Mouse (Mus musculus) small intestine, adult 2 months (tissue): ENCODE measurements at regions not wholly inside any gene's neighbourhood (a gene's known extent, or its start where the extent isn't known, plus 50 kb on each side); places are given as distances from the start of the nearest gene placed in this dataset.

ENCODE experiments used
- CTCF ChIP-seq: fragments of 200-500 bp; IDR thresholded peaks from 2 replicates; pipeline ENCODE4 v1.5.1; 2012; ENCODE audit warnings: low read depth, mild to moderate bottlenecking, control low read depth, inconsistent platforms, low read length, moderate library complexity, mixed read lengths; ENCODE audit not compliant: insufficient replicate concordance, insufficient read length; ENCODE audit errors: extremely low read depth
- POLR2A ChIP-seq: fragments of 200-500 bp; IDR thresholded peaks from 2 replicates; pipeline ENCODE4 v1.6.1; 2012; ENCODE audit warnings: low read depth, mild to moderate bottlenecking, control low read depth, inconsistent platforms, low read length, moderate library complexity

DNA sequence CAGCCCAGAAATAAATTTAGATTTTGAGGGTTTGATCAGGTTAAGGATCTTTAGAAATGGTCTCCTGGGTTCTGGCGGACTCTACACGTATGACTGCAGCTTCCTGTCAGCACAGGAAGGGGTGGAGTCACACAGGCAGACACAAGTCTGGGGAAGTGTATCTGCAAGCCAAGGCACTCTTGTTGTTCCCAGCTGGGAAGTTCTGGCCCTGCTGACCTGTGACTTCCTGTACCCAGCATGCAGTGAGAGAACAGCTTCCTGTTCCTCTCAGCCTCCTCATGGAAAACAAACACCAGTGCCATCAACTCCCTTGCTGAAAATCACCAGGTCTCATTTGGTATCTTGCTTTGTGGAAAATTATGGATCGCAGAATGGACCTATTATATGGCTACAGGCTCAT is 140.9 kb downstream of the Ets2 start:
- TF ChIP-seq CTCF (no peak), POLR2A (no peak)
